Mouse (Mus musculus): Measurements from ENCODE around the gene Mustn1.

Mustn1 gene

GRCm38 (mm10) chr14:30878958-30879571 lies at the start of gene Mustn1:
TSS of gene Mustn1 (plus strand) at chr14:30879200.
- in situ Hi-C loops (cut with MboI; ENCODE audit: unreplicated experiment in 2 of 2): loop anchor here (10.0 to 25.0 kb wide), 2 partner anchors 316 to 767 kb away; no protein-coding TSS in a partner anchor

- in situ Hi-C loops (cut with MboI; ENCODE audit: unreplicated experiment in 2 of 2): no loop called here
These were observed 41.5 kb upstream of the Mustn1 start for GRCm38 (mm10) chr14:30837416-30837996.

GRCm38 (mm10) chr14:30843701-30844100 lies 35.3 kb upstream of the Mustn1 start:
- in situ Hi-C loops (cut with MboI; ENCODE audit: unreplicated experiment in 2 of 2): no loop called here

GRCm38 (mm10) chr14:30850504-30850903 lies 28.5 kb upstream of the Mustn1 start:
- in situ Hi-C loops (cut with MboI; ENCODE audit: unreplicated experiment in 2 of 2): loop anchor here (5.0 to 10.0 kb wide), 2 partner anchors 136 to 153 kb away; partner anchors contain the start of gene Sfmbt1 (in 1 of the 2)

- in situ Hi-C loops (cut with MboI; ENCODE audit: unreplicated experiment in 2 of 2): loop anchor here (5.0 to 10.0 kb wide), 2 partner anchors 138 to 155 kb away; partner anchors contain the start of gene Sfmbt1 (in 1 of the 2)
These were observed 26.7 kb upstream of the Mustn1 start for GRCm38 (mm10) chr14:30852325-30852724.

DNA sequence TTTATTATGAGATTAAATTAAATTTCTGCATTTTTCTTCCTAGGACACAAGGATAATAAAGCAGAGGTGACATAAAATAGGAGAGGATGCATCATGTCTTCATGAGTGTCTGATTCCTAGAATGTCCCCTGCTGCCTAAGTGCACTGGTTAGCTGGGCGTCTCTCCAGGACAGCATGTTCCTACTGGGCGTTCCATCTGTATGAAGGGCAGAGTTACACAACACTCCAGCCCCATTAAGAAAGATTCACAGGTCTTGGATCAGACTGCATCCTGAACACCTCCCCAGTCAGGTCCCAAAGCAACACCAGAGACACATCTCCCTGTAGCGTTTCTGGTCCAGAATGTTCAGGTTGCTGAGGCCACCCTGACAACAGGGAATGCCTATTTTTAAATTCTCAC lies 23.7 kb upstream of the Mustn1 start:
- in situ Hi-C loops (cut with MboI; ENCODE audit: unreplicated experiment in 2 of 2): loop anchor here in 1 of 2 experiments (5.0 to 10.0 kb wide), 2 partner anchors 141 to 268 kb away; partner anchors contain the start of gene Sfmbt1

DNA sequence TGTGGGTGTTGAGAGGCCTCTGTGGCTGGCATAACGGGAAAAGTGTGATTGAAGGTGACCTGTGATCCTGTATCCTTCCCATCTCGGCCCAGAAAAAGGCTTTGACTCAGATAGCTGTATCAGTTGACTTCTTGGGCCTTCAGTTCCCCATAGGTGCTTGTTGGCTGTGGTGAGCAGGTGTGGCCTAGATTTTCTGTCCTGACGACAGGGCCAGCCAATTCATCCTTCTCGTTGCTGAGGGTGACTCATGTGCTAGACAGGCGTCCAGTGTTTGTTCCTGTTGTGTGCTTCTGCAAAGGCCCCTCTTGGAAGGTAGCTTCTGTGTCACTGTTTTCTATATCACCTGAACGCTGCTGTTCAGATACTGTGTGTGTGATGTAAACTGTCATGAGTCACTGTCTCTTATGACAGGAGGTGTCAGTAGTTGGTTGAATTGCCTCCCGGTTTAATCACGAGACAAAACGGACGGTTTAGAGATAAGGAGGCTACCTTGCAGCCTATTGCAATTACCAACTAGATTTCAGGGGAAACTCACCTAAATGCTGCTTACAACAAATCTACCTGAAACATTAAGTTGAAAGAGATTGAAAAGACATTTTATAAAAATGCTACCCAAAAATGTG lies 22.0 kb upstream of the Mustn1 start:
- in situ Hi-C loops (cut with MboI; ENCODE audit: unreplicated experiment in 2 of 2): loop anchor here in 1 of 2 experiments (5.0 to 10.0 kb wide), 2 partner anchors 142 to 270 kb away; partner anchors contain the start of gene Sfmbt1

DNA sequence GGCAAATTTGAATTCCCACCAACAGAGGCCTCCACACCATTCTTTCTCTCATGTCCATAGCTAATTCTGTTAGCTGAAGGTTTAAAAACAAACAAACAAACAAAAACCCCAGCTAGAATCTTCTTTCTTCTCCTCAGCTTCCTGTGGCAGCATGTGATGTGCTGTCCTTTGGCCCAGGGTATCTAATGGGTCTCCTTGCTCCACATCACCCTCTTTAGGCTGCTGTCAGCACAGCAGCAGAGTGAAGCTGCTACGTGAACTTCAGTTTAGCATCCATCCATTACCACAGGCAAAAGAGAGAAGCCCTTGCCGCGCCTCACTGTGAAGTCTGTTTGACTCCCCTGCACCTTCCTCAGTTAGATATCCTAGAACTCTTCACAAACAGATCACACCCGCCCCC lies 21.0 kb upstream of the Mustn1 start:
- in situ Hi-C loops (cut with MboI; ENCODE audit: unreplicated experiment in 2 of 2): loop anchor here in 1 of 2 experiments (5.0 to 10.0 kb wide), 2 partner anchors 143 to 271 kb away; partner anchors contain the start of gene Sfmbt1

GRCm38 (mm10) chr14:30861421-30862125 lies 17.4 kb upstream of the Mustn1 start:
- in situ Hi-C loops (cut with MboI; ENCODE audit: unreplicated experiment in 2 of 2): loop anchor here in 1 of 2 experiments (10.0 kb wide), 1 partner anchor 187 kb away; no protein-coding TSS in a partner anchor

DNA sequence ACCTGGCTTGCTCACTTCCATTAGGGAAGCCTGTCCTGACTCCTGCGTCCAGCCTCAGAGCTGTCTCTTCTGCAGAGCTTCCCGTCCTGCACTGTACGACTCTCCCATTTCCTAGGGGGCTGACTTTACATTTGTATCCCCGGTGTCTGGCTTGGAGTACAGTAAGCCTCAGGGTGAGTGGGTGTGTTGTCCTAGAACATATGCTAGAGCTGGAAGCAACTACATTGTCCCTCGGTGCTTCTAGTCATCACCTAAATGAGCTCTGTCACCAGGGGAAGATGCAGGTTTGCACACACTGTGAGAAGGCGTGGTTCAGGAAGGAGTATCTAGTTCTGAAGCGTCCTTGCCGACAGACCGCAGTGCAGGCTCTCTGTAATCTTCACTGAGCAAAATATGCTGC lies 16.6 kb upstream of the Mustn1 start:
- in situ Hi-C loops (cut with MboI; ENCODE audit: unreplicated experiment in 2 of 2): loop anchor here in 1 of 2 experiments (10.0 kb wide), 1 partner anchor 188 kb away; no protein-coding TSS in a partner anchor

GRCm38 (mm10) chr14:30865311-30865710 lies 13.7 kb upstream of the Mustn1 start:
- in situ Hi-C loops (cut with MboI; ENCODE audit: unreplicated experiment in 2 of 2): loop anchor here in 1 of 2 experiments (5.0 to 10.0 kb wide), 3 partner anchors 77 to 273 kb away; partner anchors contain the start of gene Itih1

GRCm38 (mm10) chr14:30867042-30867441 lies 12.0 kb upstream of the Mustn1 start:
- in situ Hi-C loops (cut with MboI; ENCODE audit: unreplicated experiment in 2 of 2): loop anchor here in 1 of 2 experiments (5.0 to 10.0 kb wide), 3 partner anchors 75 to 275 kb away; partner anchors contain the start of gene Itih1

- in situ Hi-C loops (cut with MboI; ENCODE audit: unreplicated experiment in 2 of 2): loop anchor here in 1 of 2 experiments (5.0 to 10.0 kb wide), 3 partner anchors 73 to 277 kb away; partner anchors contain the start of gene Itih1
These were observed 10.2 kb upstream of the Mustn1 start for GRCm38 (mm10) chr14:30868826-30869225.

- in situ Hi-C loops (cut with MboI; ENCODE audit: unreplicated experiment in 2 of 2): loop anchor here in 1 of 2 experiments (5.0 to 10.0 kb wide), 3 partner anchors 73 to 277 kb away; partner anchors contain the start of gene Itih1
These were observed 9.6 kb upstream of the Mustn1 start for GRCm38 (mm10) chr14:30869391-30869801.

GRCm38 (mm10) chr14:30870206-30871147 lies 8.5 kb upstream of the Mustn1 start:
- in situ Hi-C loops (cut with MboI; ENCODE audit: unreplicated experiment in 2 of 2): loop anchor here (5.0 to 10.0 kb wide), 2 partner anchors 72 to 324 kb away; partner anchors contain the start of gene Itih1 (in 1 of the 2)

DNA sequence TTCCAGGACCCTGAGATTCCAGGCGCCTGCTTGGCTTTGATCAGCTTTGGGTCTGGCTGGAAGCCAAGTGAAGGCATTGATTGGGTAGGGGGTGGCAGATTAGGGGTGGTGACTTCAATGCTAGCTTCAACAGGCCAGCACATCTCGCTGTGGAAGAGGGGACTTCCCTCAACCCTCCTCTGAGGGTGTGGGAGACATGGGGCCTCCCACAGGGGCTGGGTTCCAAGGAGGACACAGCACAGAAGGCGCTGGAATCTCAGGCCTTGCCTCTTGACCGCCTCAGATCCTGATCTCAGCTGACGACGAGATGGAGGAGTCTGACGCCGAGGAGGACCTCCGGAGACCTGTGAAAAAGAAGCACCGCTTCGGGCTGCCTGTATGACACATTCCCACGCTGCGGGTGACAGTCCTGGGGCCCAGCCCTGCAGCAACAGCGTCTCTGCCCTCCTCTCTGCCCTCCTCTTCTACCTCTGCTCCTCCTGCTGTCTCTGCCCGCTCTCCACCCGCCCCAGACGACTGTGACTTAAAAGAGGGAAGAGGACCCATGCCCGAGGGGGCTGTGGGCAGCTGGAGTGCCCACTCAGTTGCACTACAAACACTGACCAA lies 4.8 kb upstream of the Mustn1 start:
- in situ Hi-C loops (cut with MboI; ENCODE audit: unreplicated experiment in 2 of 2): loop anchor here (5.0 to 10.0 kb wide), 2 partner anchors 68 to 321 kb away; partner anchors contain the start of gene Itih1 (in 1 of the 2)

- in situ Hi-C loops (cut with MboI; ENCODE audit: unreplicated experiment in 2 of 2): loop anchor here (10.0 to 25.0 kb wide), 2 partner anchors 320 to 763 kb away; no protein-coding TSS in a partner anchor
These were observed 3.7 kb upstream of the Mustn1 start for GRCm38 (mm10) chr14:30875130-30875865.
